ENCODE assay signal across 10 mouse cellular contexts in the genomic region with DNA sequence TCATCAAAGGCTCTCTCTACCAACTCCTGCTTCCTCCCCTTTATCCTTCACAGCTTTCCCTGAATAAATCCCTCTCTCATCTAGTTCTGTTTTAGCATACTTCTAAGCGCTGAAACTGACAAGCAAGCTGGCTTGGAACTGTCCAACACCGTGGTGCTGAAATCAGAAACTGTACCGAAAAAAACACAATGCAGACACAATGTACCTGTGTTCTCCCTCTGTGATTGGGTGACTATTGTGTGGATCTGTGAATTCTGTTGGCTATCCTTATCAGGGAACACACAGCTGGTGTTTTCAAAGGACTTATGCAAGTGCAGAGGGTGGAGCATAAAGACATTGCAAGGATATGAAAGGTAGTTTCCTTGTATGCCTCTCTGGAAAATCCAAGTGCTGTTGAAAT. TPM values are rescaled to one million over a fixed set of nuclear protein-coding genes. Genes with fewer than 3 reads are reported as not detected.
DNase-seq lines count a peak whose midpoint lies in the region; ATAC-seq and TF ChIP-seq lines count a peak whose summit lies in the region.
"Had no signal": no experiment of that assay in that cellular context is flagged by ENCODE, and none has a peak within 500 bp of the region (broad histone marks: within the 10 kb centered on the region; RNA-seq: fewer than 3 reads in every experiment).

No protein-coding gene starts in this region.

- no peak overlapping the region for H3K27ac ChIP-seq in kidney, postnatal 0 days
- H3K27ac ChIP-seq in kidney, embryonic 16.5 days (ENCODE audit: low read length), result no peak overlapping the region
- no peak overlapping the region for H3K27ac ChIP-seq in ES-E14 (ENCODE audit: insufficient read depth, low read depth, low read length, poor library complexity, severe bottlenecking)
- no peak overlapping the region for H3K27ac ChIP-seq in liver, postnatal 0 days (ENCODE audit: low read depth)
- no peak overlapping the region for H3K27ac ChIP-seq in heart, embryonic 12.5 days (ENCODE audit: poor library complexity, severe bottlenecking)
- H3K27ac ChIP-seq: limb, embryonic 13.5 days had no signal

- H3K27me3 ChIP-seq in kidney, postnatal 0 days (ENCODE audit: insufficient read depth, low read length), result no peaks in the 10 kb centered on the region
- no peaks in the 10 kb centered on the region for H3K27me3 ChIP-seq in kidney, embryonic 16.5 days (ENCODE audit: insufficient read depth, low read length)
- no peaks in the 10 kb centered on the region for H3K27me3 ChIP-seq in liver, postnatal 0 days (ENCODE audit: insufficient read depth, low read length)
- H3K27me3 ChIP-seq in heart, embryonic 12.5 days (replicated peaks), result 0 out of 2 replicates have a peak, but pooled peaks cover 7% of the 10 kb centered on the region
- H3K27me3 ChIP-seq: limb, embryonic 13.5 days had no signal

- no peaks in the 10 kb centered on the region for H3K36me3 ChIP-seq in kidney, postnatal 0 days (ENCODE audit: insufficient read depth, low read length)
- no peaks in the 10 kb centered on the region for H3K36me3 ChIP-seq in kidney, embryonic 16.5 days (ENCODE audit: insufficient read depth, low read length)
- no peaks in the 10 kb centered on the region for H3K36me3 ChIP-seq in ES-E14 (ENCODE audit: control insufficient read depth, insufficient read depth, low read length, poor library complexity, severe bottlenecking)
- no peaks in the 10 kb centered on the region for H3K36me3 ChIP-seq in liver, postnatal 0 days (replicated peaks; ENCODE audit: insufficient read depth, low read length)
- H3K36me3 ChIP-seq in heart, embryonic 12.5 days, result no peaks in the 10 kb centered on the region
- H3K36me3 ChIP-seq: limb, embryonic 13.5 days had no signal

- no peak overlapping the region for H3K9ac ChIP-seq in kidney, postnatal 0 days (ENCODE audit: low read depth, low read length)
- no peak overlapping the region for H3K9ac ChIP-seq in kidney, embryonic 16.5 days (replicated peaks; ENCODE audit: low read length)
- H3K9ac ChIP-seq in ES-E14 (ENCODE audit: insufficient read depth, low read depth, low read length, poor library complexity, severe bottlenecking), result no peak overlapping the region
- no peak overlapping the region for H3K9ac ChIP-seq in liver, postnatal 0 days (replicated peaks)
- H3K9ac ChIP-seq in heart, embryonic 12.5 days, result no peak overlapping the region
- H3K9ac ChIP-seq: limb, embryonic 13.5 days had no signal

- no peak for TF ChIP-seq CTCF in kidney, postnatal 0 days (IDR thresholded peaks at IDR 0.05; ENCODE audit: low read depth)
- no peak for TF ChIP-seq CTCF in liver, postnatal 0 days (IDR thresholded peaks at IDR 0.05; ENCODE audit: low read depth)

- 4% methylated on average over 3 of the region's 3 CpGs for WGBS in kidney, postnatal 0 days
- WGBS in kidney, embryonic 16.5 days, result 4% methylated on average over 3 of the region's 3 CpGs
- WGBS in liver, postnatal 0 days (ENCODE audit: insufficient replicate concordance), result 4% methylated on average over 3 of the region's 3 CpGs
- 4% methylated on average over 3 of the region's 3 CpGs for whole genome bisulfite sequencing in heart, embryonic 12.5 days

- DNase-seq in kidney, postnatal 0 days (ENCODE audit: low spot score), result peak; percentile 70
- DNase-seq in ES-E14 (ENCODE audit: low read depth, low spot score), result peak; percentile 39
- peak; percentile 68 for DNase-seq in brain, adult 2 months (ENCODE audit: low read depth, low spot score)
- DNase-seq in liver, postnatal 0 days, result peak; percentile 31
- DNase-seq in right cerebral cortex, postnatal 36 days (ENCODE audit: low spot score in 2 of 2), result no peak

- H3K4me1 ChIP-seq in kidney, postnatal 0 days (replicated peaks; ENCODE audit: insufficient read depth, low read length), result no peaks in the 10 kb centered on the region
- H3K4me1 ChIP-seq in kidney, embryonic 16.5 days (ENCODE audit: insufficient read depth, low read length), result no peaks in the 10 kb centered on the region
- no peaks in the 10 kb centered on the region for H3K4me1 ChIP-seq in ES-E14 (ENCODE audit: control insufficient read depth in 2 of 2, insufficient read depth in 2 of 2, low read length in 2 of 2, poor library complexity in 1 of 2)
- no peaks in the 10 kb centered on the region for H3K4me1 ChIP-seq in liver, postnatal 0 days (ENCODE audit: insufficient read depth)
- H3K4me1 ChIP-seq in heart, embryonic 12.5 days (replicated peaks), result no peaks in the 10 kb centered on the region
- H3K4me1 ChIP-seq: limb, embryonic 13.5 days had no signal

- ATAC-seq in kidney, postnatal 0 days (replicated peaks; ENCODE audit: low FRiP score, low read depth), result no peak
- ATAC-seq in kidney, embryonic 16.5 days (ENCODE audit: low FRiP score, low TSS enrichment), result no peak
- no peak for ATAC-seq in liver, postnatal 0 days
- no peak for ATAC-seq in heart, embryonic 12.5 days (ENCODE audit: insufficient number of reproducible peaks, low FRiP score)

- in situ Hi-C loops in ES-E14 (cut with MboI; ENCODE audit: low sequenced_read_pairs in 2 of 2, unreplicated experiment in 2 of 2), result no loop called here

- no peaks in the 10 kb centered on the region for H3K9me3 ChIP-seq in kidney, postnatal 0 days (replicated peaks; ENCODE audit: low read length)
- no peaks in the 10 kb centered on the region for H3K9me3 ChIP-seq in kidney, embryonic 16.5 days (ENCODE audit: low read length)
- no peaks in the 10 kb centered on the region for H3K9me3 ChIP-seq in ES-E14 (ENCODE audit: control insufficient read depth, insufficient read depth, low read depth, low read length)
- H3K9me3 ChIP-seq in liver, postnatal 0 days (ENCODE audit: low read length), result no peaks in the 10 kb centered on the region
- H3K9me3 ChIP-seq in heart, embryonic 12.5 days (replicated peaks), result no peaks in the 10 kb centered on the region
- H3K9me3 ChIP-seq: limb, embryonic 13.5 days had no signal

- no peak for TF ChIP-seq EP300 in liver, postnatal 0 days (IDR thresholded peaks at IDR 0.05; ENCODE audit: low read depth)

- no peak overlapping the region for H3K4me2 ChIP-seq in kidney, postnatal 0 days (ENCODE audit: low read length)
- H3K4me2 ChIP-seq in kidney, embryonic 16.5 days (replicated peaks; ENCODE audit: low read depth, low read length), result no peak overlapping the region
- H3K4me2 ChIP-seq in liver, postnatal 0 days (ENCODE audit: low read depth, low read length), result no peak overlapping the region
- H3K4me2 ChIP-seq in heart, embryonic 12.5 days, result no peak overlapping the region
- H3K4me2 ChIP-seq: limb, embryonic 13.5 days had no signal

- H3K4me3 ChIP-seq in kidney, postnatal 0 days (replicated peaks; ENCODE audit: low read depth, low read length), result no peak overlapping the region
- H3K4me3 ChIP-seq in kidney, embryonic 16.5 days (ENCODE audit: low read length), result no peak overlapping the region
- no peak overlapping the region for H3K4me3 ChIP-seq in ES-E14 (ENCODE audit: insufficient read depth in 1 of 2, low read depth in 1 of 2, low read length in 2 of 2, poor library complexity in 1 of 2, severe bottlenecking in 1 of 2)
- no peak overlapping the region for H3K4me3 ChIP-seq in liver, postnatal 0 days (ENCODE audit: low read depth, low read length)
- H3K4me3 ChIP-seq in heart, embryonic 12.5 days, result no peak overlapping the region
- H3K4me3 ChIP-seq: limb, embryonic 13.5 days had no signal

TF ChIP-seq in ES-E14, 5 proteins besides CTCF, POLR2A, EP300 and RAD21:
- no peak for TF ChIP-seq CHD2 (IDR thresholded peaks at IDR 0.05; ENCODE audit: low read depth, low read length)
- no peak for TF ChIP-seq MAFK (IDR thresholded peaks at IDR 0.05; ENCODE audit: insufficient read depth, low read depth, low read length)
- no peak for TF ChIP-seq ZNF384 (IDR thresholded peaks at IDR 0.05; ENCODE audit: low read depth, low read length)
- TF ChIP-seq ZC3H11A (IDR thresholded peaks at IDR 0.05; ENCODE audit: borderline replicate concordance, low read depth, low read length), result no peak
- TF ChIP-seq HCFC1 (IDR thresholded peaks at IDR 0.05; ENCODE audit: borderline replicate concordance, insufficient read depth, low read length), result no peak

RNA-seq across cellular contexts. Expression of gene Topaz1, which starts 45.3 kb away (rescaled TPM):
- polyA plus RNA-seq in kidney, postnatal 0 days (2015; fragmentation: Nextera tagmentation; extraction: Ambion mirVana), result not detected in 2 replicates
- polyA plus RNA-seq in kidney, embryonic 16.5 days (2015; fragmentation: Nextera tagmentation; extraction: Ambion mirVana), result not detected in 2 replicates
- 0.48 and 0.49 TPM in 2 replicates for total RNA-seq in ES-E14 (2012; rRNA removed)
- not detected in 2 replicates for polyA plus RNA-seq in liver, postnatal 0 days (2015; fragmentation: Nextera tagmentation; extraction: Ambion mirVana)
- not detected in 2 replicates for polyA plus RNA-seq in heart, embryonic 12.5 days (2016; fragmentation: Nextera tagmentation; extraction: Ambion mirVana)
- total RNA-seq: granulocyte monocyte progenitor cell, adult 5-6 weeks had no signal
- polyA plus RNA-seq: limb, embryonic 13.5 days; neural tube, embryonic 14.5 days had no signal

Comparison
In these comparisons a context has a peak if more than half of its experiments do, and no peak if none do; other contexts are left out.
1. DNase-seq: peak in kidney, postnatal 0 days (single experiment), ES-E14 (single experiment), brain, adult 2 months (single experiment) and liver, postnatal 0 days (single experiment); none in right cerebral cortex, postnatal 36 days (0 of 2).